ENCODE assay signal across 16 mouse cellular contexts in genomic region chr1:119164811-119165210, GRCm38 (mm10).
"Had no signal": no experiment of that assay in that cellular context is flagged by ENCODE, and none has a peak within 500 bp of the region (broad histone marks: within the 10 kb centered on the region; RNA-seq: fewer than 3 reads in every experiment).

No protein-coding gene starts in this region.

- H3K27ac ChIP-seq: neural tube, embryonic 13.5 days; neural tube, embryonic 15.5 days; stomach, embryonic 15.5 days; stomach, postnatal 0 days had no signal

- DNase-seq: retina, postnatal 1 day; right cerebral cortex, adult 18-20 months; right cerebral cortex, postnatal 14 days; right cerebral cortex, postnatal 25 days; right cerebral cortex, postnatal 4 days; spleen, adult 18-20 months; thymus, adult 18-20 months; thymus, adult 2 months; thymus, postnatal 14 days; thymus, postnatal 25 days; thymus, postnatal 36 days; thymus, postnatal 4 days had no signal

- H3K4me1 ChIP-seq: neural tube, embryonic 13.5 days; neural tube, embryonic 15.5 days; stomach, embryonic 15.5 days had no signal

- H3K4me2 ChIP-seq: neural tube, embryonic 13.5 days; neural tube, embryonic 15.5 days; stomach, embryonic 15.5 days had no signal

- H3K27me3 ChIP-seq: neural tube, embryonic 13.5 days; neural tube, embryonic 15.5 days; stomach, embryonic 15.5 days had no signal

- H3K4me3 ChIP-seq: neural tube, embryonic 13.5 days; neural tube, embryonic 15.5 days; stomach, embryonic 15.5 days had no signal

- H3K9ac ChIP-seq: neural tube, embryonic 13.5 days; neural tube, embryonic 15.5 days; stomach, embryonic 15.5 days had no signal

- H3K36me3 ChIP-seq: neural tube, embryonic 13.5 days; neural tube, embryonic 15.5 days; stomach, embryonic 15.5 days had no signal

- H3K9me3 ChIP-seq: neural tube, embryonic 13.5 days; neural tube, embryonic 15.5 days; stomach, embryonic 15.5 days had no signal
